Mouse (Mus musculus): ENCODE data around the gene Ass1.

Gene Ass1

GRCm38 (mm10) chr2:31489166-31489565 is 19.2 kb downstream of the Ass1 start:
- DNase-seq (ENCODE audit: low spot score in 2 of 2), result no peak

DNA sequence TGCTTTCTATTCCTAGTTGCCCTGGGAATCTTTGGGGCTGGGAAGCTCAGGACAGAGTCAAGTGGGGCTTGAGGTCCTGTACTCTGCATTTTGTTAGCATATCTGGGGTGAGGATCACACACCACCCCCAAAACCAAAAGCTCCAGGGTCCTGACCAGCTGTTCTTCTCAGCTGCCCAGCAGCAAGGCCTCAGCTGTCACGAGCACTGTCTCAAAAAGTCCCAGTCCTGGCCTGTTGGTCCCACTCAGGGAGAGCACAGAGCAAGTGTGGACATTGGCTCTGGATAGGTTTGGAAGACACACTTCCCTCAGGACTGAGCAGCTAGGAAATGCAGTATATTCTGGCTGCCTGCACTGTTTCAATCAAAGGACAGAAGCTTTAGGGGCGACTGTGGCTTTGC is 20.5 kb downstream of the Ass1 start:
- DNase-seq (ENCODE audit: low spot score in 2 of 2), result no peak

- DNase-seq (ENCODE audit: low spot score in 2 of 2), result no peak
Observed at GRCm38 (mm10) chr2:31492308-31492707, 22.3 kb downstream of the Ass1 start.

GRCm38 (mm10) chr2:31493243-31493642 is 23.2 kb downstream of the Ass1 start:
- DNase-seq (ENCODE audit: low spot score in 2 of 2), result no peak

- DNase-seq (ENCODE audit: low spot score in 2 of 2), result no peak
Observed at GRCm38 (mm10) chr2:31494315-31494714, 24.3 kb downstream of the Ass1 start.

DNA sequence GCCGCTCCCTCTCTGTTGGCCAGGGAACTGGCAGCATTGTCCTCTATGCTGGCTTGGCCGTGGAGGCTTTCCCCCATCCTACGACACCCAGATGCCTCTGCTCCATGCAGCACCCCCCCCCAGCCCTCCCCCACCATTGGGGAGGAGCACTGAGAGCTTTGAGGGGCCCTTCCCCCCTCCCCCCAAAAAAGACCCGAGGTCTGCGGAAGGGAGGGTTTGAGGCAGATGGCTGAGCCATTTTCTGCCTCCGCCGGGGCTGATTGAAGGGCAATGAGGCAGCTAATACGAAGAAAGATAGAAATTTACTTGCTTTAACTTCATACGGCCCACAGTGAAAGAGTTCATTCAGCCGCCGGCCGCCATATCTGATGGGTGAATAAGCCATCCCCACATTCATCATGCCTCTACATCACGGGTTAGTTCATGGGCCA is 25.1 kb downstream of the Ass1 start:
- DNase-seq (ENCODE audit: low spot score in 2 of 2), result no peak

- no peak for DNase-seq (ENCODE audit: low spot score in 2 of 2)
Observed at GRCm38 (mm10) chr2:31496141-31496540, 26.1 kb downstream of the Ass1 start.

GRCm38 (mm10) chr2:31497113-31497512 is 27.1 kb downstream of the Ass1 start:
- DNase-seq (ENCODE audit: low spot score in 2 of 2), result no peak

DNA sequence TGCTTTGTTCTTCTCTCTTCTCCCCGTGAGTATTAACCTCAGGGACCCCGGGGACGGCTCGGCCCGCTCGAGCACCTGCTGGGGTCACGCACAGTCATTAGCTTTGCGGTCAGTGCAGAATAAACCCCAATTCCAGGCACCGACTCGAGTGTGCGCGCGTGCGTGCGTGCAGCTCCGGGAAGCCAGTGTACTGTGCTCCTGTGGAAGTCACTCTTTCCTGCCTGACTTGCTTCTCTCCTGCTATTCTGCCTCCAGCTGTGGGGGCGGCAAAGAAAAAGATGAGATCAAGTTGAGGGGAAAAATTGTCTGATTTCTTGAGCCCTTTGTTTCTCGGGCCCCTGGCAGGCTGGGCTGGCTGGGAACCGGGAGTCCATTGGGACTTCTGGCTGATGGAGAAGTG is 27.6 kb downstream of the Ass1 start:
- DNase-seq (ENCODE audit: low spot score in 2 of 2), result no peak

GRCm38 (mm10) chr2:31499327-31500291 is 29.6 kb downstream of the Ass1 start:
- DNase-seq (ENCODE audit: low spot score in 2 of 2), result no peak

DNA sequence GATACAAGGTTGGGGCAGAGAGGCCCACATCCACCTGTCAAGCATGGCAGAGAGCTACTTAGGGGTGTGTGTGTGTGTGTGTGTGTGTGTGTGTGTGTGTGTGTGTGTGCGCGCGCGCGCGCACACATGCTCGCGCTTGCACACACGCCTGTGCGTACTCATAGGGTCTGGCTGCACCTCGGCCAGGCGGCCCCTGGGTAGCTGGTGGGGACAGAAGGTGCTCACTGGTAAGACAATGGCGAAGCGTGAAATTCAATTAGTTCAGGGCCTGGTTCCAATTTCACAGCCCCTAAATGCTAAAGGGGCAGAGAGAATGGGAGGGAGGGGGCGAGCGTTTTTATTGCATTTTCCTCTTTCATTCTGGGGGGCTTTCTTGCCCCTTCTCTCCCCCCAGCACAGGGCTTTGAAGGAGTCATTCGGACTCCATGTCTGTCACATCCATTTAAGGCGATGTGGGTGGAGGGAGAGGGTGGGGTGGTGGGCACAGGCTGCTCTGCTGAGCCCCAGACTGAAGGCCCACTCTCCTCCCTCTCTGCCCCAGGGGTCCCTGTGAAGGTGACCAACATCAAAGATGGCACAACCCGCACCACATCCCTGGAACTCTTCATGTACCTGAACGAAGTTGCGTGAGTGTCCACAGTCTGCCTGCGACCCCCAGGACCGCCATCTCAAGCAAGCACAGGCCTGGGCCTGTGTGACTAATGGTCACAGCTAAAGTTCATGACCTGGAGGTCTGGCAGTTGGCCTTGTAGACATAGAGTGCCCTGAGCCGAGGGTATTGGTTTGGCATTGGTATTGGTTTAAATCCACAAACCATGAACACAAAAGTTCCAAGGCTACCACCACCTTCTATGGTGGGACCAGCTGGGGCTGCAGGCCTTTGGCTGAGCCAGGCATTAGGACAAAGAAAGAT is 30.5 kb downstream of the Ass1 start:
- no peak for DNase-seq (ENCODE audit: low spot score in 2 of 2)

DNA sequence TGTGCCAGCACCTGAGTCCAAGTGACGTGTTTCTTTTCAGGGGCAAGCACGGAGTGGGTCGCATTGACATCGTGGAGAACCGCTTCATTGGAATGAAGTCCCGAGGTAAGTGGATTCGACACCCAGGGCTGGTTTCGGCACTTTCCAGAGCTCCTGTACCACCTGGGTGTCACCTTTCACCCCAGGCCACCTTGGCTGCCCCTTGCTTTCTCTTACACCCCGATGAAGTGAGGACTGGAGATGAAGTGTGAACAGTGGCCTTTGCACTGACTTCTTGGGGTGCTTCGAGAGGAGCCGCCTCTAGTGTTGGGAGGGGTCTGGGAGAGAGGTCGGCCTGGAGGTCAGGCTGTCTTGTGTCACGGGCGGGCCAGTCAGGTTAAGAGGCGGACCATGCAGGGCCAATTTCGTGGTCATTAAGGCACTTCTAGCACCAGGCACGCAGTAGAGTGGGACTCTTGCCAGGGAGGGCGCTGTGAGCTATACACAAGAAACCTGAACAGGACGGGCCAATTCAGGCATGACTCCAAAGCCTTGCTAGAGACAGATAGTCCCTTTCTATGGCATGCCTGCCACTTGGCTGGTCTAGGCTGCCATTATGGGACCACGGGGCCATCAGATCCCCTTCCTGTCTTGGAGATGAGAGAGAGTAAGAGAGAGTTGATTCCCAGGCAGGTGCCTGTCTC is 31.6 kb downstream of the Ass1 start:
- no peak for DNase-seq (ENCODE audit: low spot score in 2 of 2)

DNA sequence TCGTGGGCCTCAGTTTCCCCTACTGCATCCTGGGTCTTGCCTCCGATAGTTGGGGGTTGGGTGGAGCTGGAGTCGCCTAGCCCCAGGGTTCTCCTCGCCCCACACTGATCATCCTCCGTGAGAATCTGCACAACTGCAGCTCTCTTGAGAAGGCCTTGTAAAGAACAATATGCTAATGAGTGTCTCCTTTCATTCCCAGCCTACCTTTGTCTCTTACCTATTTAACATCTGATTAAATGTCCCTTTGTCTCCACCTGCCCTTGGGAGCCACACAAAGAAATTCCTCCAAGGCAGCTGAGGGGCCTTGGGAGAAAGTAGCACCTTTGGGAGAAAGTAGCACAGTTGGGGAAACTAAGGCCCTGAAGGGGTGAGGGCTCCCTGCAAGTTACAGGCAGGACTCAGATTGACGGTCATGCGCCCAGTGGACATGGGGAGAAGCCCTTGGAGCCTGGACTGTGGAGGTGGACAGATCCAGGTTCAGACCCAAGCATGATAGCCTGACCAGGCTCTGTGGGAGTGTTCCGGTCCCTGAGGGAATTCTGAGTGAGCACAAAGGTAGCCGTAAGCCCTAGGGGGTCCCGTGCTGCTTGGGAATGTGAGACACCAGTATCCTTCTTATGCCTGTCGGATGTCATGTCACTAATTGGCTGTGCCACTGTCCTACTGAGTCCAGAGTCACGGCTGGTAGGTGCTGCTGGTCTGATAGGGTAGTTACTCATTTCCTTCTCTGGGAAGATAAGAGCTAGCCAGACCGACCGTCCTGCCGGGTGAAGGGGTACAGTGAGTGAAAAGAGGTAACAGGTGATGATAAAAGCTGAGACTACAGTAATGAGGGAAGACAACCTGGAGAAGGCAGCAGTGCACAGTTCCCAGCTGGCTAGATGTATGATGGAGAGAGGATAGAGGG is 32.9 kb downstream of the Ass1 start:
- DNase-seq (ENCODE audit: low spot score in 2 of 2), result no peak

GRCm38 (mm10) chr2:31505472-31505871 is 35.5 kb downstream of the Ass1 start:
- DNase-seq (ENCODE audit: low spot score in 2 of 2), result no peak

GRCm38 (mm10) chr2:31508851-31509250 is 38.8 kb downstream of the Ass1 start:
- no peak for DNase-seq (ENCODE audit: low spot score in 2 of 2)

- no peak for DNase-seq (ENCODE audit: low spot score in 2 of 2)
Observed at GRCm38 (mm10) chr2:31511316-31511715, 41.3 kb downstream of the Ass1 start.

DNA sequence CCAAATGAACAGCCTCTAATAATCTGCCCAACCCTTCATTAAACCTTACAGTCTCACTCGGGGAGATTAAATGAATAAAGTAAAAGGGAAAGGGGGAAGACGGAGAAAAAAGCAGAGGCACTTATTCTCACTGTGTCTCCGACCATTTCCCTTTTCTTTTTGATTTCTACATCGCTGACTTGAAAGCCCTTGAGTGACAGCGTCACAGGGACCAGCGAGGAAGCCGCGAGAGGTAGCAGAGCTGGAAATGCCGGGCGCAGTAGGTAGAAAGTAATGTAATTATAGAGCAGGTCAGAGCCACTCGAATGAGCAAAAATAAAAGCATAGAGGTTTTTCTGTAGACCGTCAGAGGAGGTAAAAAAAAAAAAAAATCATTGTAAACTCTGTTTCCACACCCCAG is 46.5 kb downstream of the Ass1 start:
- no peak for DNase-seq (ENCODE audit: low spot score in 2 of 2)

DNA sequence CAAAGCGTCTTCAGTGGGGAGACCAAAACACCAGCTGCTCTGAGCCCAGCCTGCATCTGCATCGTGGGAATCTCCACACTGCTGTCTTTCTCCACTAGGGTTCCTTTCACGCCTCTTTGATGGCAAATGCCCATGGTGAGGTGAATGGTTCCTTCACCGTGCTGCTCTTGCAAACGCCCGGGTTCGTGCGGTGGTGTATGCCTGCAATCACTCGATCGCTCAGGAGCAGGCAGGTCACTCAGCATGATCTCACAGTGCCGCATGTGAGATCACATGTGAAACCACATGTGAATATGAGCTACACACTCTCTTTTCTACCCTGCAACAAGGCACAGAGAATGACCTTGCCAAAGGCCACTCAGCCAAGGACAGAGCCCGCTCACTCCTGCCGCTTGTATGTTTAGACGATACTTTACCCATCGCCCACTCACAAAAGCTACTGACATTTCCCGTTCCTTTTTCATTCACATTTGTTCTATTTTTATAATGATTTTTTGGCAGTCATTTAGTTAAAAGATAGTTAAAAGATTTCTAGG is 51.9 kb downstream of the Ass1 start:
- DNase-seq (ENCODE audit: low spot score in 2 of 2), result no peak

DNA sequence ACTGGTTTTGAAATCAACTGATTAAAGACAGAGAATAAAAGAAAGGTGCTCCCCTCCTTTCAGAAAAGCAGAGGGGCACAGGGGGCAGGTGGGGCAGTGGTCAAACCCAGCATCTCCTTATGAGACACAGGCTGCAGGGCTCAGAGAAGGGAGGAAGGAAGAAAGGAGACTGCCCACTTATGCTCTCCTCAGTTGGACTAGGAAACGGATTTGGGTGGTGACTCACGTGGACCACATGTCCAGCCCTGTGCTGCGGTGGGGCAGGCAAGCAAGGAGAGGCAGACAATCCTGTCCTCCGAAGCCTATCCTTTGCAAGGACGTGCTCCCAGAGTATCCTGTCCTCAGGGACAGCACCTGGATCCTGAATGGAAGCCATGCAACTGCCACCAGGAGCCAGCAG is 54.6 kb downstream of the Ass1 start:
- DNase-seq (ENCODE audit: low spot score in 2 of 2), result no peak

GRCm38 (mm10) chr2:31525778-31526177 is 55.8 kb downstream of the Ass1 start:
- no peak for DNase-seq (ENCODE audit: low spot score in 2 of 2)

GRCm38 (mm10) chr2:31530201-31530600 is 60.2 kb downstream of the Ass1 start:
- DNase-seq (ENCODE audit: low spot score in 2 of 2), result no peak

Measured in urinary bladder, postnatal 4 days (tissue).